Mouse (Mus musculus): ENCODE data around the gene Mfsd13b. TPM values are rescaled to one million over a fixed set of nuclear protein-coding genes. Genes with fewer than 3 reads are reported as not detected.

Gene Mfsd13b
- polyA plus RNA-seq, 2 experiments: 0.04 TPM; not detected in 1

DNA sequence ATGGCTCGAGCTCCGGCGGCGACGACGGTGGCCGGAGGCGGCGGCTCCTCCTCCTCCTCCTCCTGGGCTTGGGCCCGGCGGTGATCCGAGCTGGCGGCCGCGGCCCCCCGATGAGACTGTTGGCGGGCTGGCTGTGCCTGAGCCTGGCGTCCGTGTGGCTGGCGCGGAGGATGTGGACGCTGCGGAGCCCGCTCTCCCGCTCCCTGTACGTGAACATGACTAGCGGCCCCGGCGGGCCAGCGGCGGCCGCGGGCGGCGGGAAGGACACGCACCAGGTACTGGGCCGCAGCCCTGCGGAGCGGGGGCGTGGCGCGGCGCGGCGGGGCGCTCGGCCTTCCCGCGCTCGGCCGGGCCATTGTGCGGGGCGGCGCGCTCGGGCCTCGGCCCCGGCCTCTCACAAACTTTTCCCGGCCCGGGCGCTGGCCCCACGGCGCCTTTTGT is 52.4 kb downstream of the Mfsd13b start:
- H3K4me2 ChIP-seq (ENCODE audit: low read depth): peak overlapping the region; percentile 79
- peak overlapping the region; percentile 70 to 76 for H3K4me3 ChIP-seq (ENCODE audit: insufficient read depth in 1 of 2, low read depth in 2 of 2, low read length in 2 of 2)
- no peaks in the 10 kb centered on the region; the same call in 1 of the 2 replicates for H3K27me3 ChIP-seq (ENCODE audit: control insufficient read depth, insufficient read depth, low read length)
- TF ChIP-seq CTCF (IDR thresholded peaks at IDR 0.05; ENCODE audit: low read depth) (no peak), EP300 (IDR thresholded peaks at IDR 0.05; ENCODE audit: low read depth) (no peak)
- H3K27ac ChIP-seq: peak overlapping the region; percentile 45
- ATAC-seq (ENCODE audit: insufficient read depth) (peak; percentile 82), DNase-seq (ENCODE audit: low read depth in 3 of 3, low spot score in 3 of 3) (peak; percentile 33 to 47 (median 47))
- no peaks in the 10 kb centered on the region for H3K9me3 ChIP-seq (ENCODE audit: control insufficient read depth, low read length)
- H3K9ac ChIP-seq (replicated peaks): peak overlapping the region; percentile 86
- WGBS (ENCODE audit: insufficient replicate concordance): 1% methylated on average over 60 of the region's 63 CpGs
- peaks cover 3 to 11% of the 10 kb centered on the region in 2 experiments; a peak in 3 of 4 replicates for H3K4me1 ChIP-seq (replicated peaks; ENCODE audit: control insufficient read depth in 2 of 2, insufficient read depth in 2 of 2, low read length in 1 of 2)
- no peaks in the 10 kb centered on the region for H3K36me3 ChIP-seq (replicated peaks; ENCODE audit: control insufficient read depth, insufficient read depth, low read depth)

DNA sequence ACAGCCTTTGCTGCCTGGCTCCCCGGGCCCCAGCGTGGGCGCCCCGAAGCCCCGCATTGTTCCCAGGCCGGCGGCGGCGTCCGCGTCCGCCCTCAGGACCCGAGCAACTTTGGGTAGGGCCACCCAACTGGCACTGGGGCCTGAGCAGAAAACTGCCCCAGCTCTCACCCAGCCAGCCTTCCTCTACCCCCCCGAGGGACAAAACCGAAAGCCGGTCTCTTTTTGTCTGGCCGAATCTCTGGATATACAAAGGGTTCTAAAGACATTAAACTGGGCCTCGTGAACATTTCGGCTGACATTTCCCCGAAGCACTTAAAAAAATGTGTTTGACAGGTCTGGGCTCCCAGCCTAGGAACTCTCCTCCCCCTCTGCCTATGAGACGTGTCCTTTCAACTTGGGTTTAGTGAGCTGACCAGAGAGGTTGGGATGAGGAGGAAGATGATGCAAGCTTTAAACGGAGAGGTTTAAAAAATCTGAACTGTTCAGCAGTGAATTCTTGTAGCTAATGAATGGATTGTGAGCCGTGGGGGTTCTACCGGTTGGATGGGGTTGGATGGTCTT is 52.9 kb downstream of the Mfsd13b start:
- peak overlapping the region; percentile 79 for H3K4me2 ChIP-seq (ENCODE audit: low read depth)
- TF ChIP-seq EP300 (IDR thresholded peaks at IDR 0.05; ENCODE audit: low read depth) (no peak), CTCF (IDR thresholded peaks at IDR 0.05; ENCODE audit: low read depth) (no peak)
- H3K4me1 ChIP-seq (replicated peaks; ENCODE audit: control insufficient read depth in 2 of 2, insufficient read depth in 2 of 2, low read length in 1 of 2): peaks cover 3 to 11% of the 10 kb centered on the region in 2 experiments; a peak in 3 of 4 replicates
- H3K36me3 ChIP-seq (replicated peaks; ENCODE audit: control insufficient read depth, insufficient read depth, low read depth): no peaks in the 10 kb centered on the region
- H3K9ac ChIP-seq (replicated peaks): peak overlapping the region; percentile 86
- H3K9me3 ChIP-seq (ENCODE audit: control insufficient read depth, low read length): no peaks in the 10 kb centered on the region
- H3K27me3 ChIP-seq (ENCODE audit: control insufficient read depth, insufficient read depth, low read length): no peaks in the 10 kb centered on the region; the same call in 1 of the 2 replicates
- peak overlapping the region; percentile 45 for H3K27ac ChIP-seq
- peak; percentile 16 for ATAC-seq (ENCODE audit: insufficient read depth)
- DNase-seq (ENCODE audit: low read depth in 3 of 3, low spot score in 3 of 3): peak in 2 of 3 experiments; percentile 20
- WGBS (ENCODE audit: insufficient replicate concordance): under 1% methylated on average over 24 of the region's 24 CpGs
- H3K4me3 ChIP-seq (ENCODE audit: insufficient read depth in 1 of 2, low read depth in 2 of 2, low read length in 2 of 2): peak overlapping the region; percentile 70 to 76

DNA sequence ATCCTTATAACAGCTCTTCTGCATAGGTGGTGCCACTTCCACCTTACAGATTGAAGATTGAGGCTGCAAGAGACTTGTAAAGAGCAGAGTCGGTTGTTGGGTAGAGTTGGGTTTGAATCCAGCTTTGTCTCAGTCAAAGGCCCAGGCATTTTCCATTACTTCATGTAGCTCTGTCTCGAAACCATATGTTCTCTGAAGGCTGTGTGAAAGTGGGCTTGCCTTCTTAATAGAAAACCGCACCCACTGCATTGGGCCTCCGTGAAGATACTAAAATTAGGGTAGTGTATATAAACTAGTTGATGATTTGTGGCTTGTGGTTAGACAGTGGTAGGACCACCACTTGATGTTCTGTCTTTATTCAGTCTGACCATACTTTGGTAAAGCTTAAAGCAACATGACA is 58.3 kb downstream of the Mfsd13b start:
- Histone ChIP-seq H3K27ac (no peak overlapping the region), H3K4me2 (ENCODE audit: low read depth) (no peak overlapping the region), H3K27me3 (ENCODE audit: control insufficient read depth, insufficient read depth, low read length) (no peaks in the 10 kb centered on the region), H3K36me3 (replicated peaks; ENCODE audit: control insufficient read depth, insufficient read depth, low read depth) (no peaks in the 10 kb centered on the region), H3K9ac (replicated peaks) (no peak overlapping the region), H3K9me3 (ENCODE audit: control insufficient read depth, low read length) (no peaks in the 10 kb centered on the region), H3K4me1 (replicated peaks; ENCODE audit: control insufficient read depth in 2 of 2, insufficient read depth in 2 of 2, low read length in 1 of 2) (peaks cover 0 to 12% of the 10 kb centered on the region in 2 experiments; a peak in 3 of 4 replicates), H3K4me3 (ENCODE audit: insufficient read depth in 1 of 2, low read depth in 2 of 2, low read length in 2 of 2) (no peak overlapping the region)
- TF ChIP-seq EP300 (IDR thresholded peaks at IDR 0.05; ENCODE audit: low read depth): no peak
- no peak for TF ChIP-seq CTCF (IDR thresholded peaks at IDR 0.05; ENCODE audit: low read depth)
- ATAC-seq (ENCODE audit: insufficient read depth) (no peak), DNase-seq (ENCODE audit: low read depth in 3 of 3, low spot score in 3 of 3) (no peak)
- WGBS (ENCODE audit: insufficient replicate concordance): 55% methylated on average over 4 of the region's 4 CpGs

DNA sequence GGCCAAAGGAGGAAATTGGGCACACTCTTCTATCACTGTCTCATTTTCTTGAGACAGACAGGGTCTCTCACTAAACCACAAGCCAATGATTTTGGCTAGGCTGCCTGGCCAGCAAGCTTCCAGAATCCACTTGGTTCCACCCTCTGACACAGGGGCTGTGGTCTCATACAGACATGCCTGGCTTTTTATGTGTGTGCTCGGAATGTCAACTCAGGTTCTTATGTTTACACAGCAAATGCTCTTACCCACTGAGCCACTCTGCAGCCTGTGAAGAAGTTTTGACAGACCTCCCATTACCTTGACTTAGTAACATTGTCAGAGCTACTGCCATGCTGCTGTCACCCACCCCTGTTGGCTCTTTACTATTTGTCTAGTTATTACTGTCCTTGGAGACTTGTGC is 59.7 kb downstream of the Mfsd13b start:
- Histone ChIP-seq H3K4me3 (ENCODE audit: insufficient read depth in 1 of 2, low read depth in 2 of 2, low read length in 2 of 2) (no peak overlapping the region), H3K4me1 (replicated peaks; ENCODE audit: control insufficient read depth in 2 of 2, insufficient read depth in 2 of 2, low read length in 1 of 2) (peaks cover 0 to 7% of the 10 kb centered on the region in 2 experiments; a peak in 3 of 4 replicates), H3K36me3 (replicated peaks; ENCODE audit: control insufficient read depth, insufficient read depth, low read depth) (no peaks in the 10 kb centered on the region), H3K9me3 (ENCODE audit: control insufficient read depth, low read length) (no peaks in the 10 kb centered on the region), H3K27me3 (ENCODE audit: control insufficient read depth, insufficient read depth, low read length) (no peaks in the 10 kb centered on the region), H3K4me2 (ENCODE audit: low read depth) (no peak overlapping the region), H3K27ac (no peak overlapping the region), H3K9ac (replicated peaks) (no peak overlapping the region)
- no peak for DNase-seq (ENCODE audit: low read depth in 3 of 3, low spot score in 3 of 3)
- no peak for ATAC-seq (ENCODE audit: insufficient read depth)
- WGBS (ENCODE audit: insufficient replicate concordance): 65% methylated on average over 1 of the region's 1 CpGs
- no peak for TF ChIP-seq CTCF (IDR thresholded peaks at IDR 0.05; ENCODE audit: low read depth)
- TF ChIP-seq EP300 (IDR thresholded peaks at IDR 0.05; ENCODE audit: low read depth): no peak

DNA sequence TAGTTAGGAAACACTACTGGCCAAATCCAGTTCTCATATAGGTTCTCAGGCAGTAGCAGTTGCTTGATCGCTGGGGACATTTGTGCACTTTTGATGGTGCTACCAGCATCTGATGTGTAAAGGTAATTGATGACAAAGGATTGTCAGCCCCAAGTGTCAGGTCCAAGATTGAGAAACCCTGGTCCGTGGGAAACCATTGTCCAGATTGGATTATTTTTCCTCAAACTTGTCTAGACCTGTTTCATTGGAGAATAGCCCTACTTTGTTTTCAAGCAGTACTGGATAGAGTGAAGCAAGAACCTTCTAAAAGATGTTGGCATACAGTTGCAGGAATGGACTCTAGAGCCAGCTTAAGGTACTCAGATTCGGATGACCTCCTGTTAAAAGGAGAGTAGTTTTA is 60.7 kb downstream of the Mfsd13b start:
- Histone ChIP-seq H3K9me3 (ENCODE audit: control insufficient read depth, low read length) (no peaks in the 10 kb centered on the region), H3K36me3 (replicated peaks; ENCODE audit: control insufficient read depth, insufficient read depth, low read depth) (no peaks in the 10 kb centered on the region), H3K4me3 (ENCODE audit: insufficient read depth in 1 of 2, low read depth in 2 of 2, low read length in 2 of 2) (no peak overlapping the region), H3K9ac (replicated peaks) (no peak overlapping the region), H3K4me1 (replicated peaks; ENCODE audit: control insufficient read depth in 2 of 2, insufficient read depth in 2 of 2, low read length in 1 of 2) (peaks cover 0 to 7% of the 10 kb centered on the region in 2 experiments; a peak in 2 of 4 replicates), H3K27me3 (ENCODE audit: control insufficient read depth, insufficient read depth, low read length) (no peaks in the 10 kb centered on the region), H3K27ac (no peak overlapping the region), H3K4me2 (ENCODE audit: low read depth) (no peak overlapping the region)
- ATAC-seq (ENCODE audit: insufficient read depth) (no peak), DNase-seq (ENCODE audit: low read depth in 3 of 3, low spot score in 3 of 3) (no peak)
- TF ChIP-seq EP300 (IDR thresholded peaks at IDR 0.05; ENCODE audit: low read depth): no peak
- TF ChIP-seq CTCF (IDR thresholded peaks at IDR 0.05; ENCODE audit: low read depth): no peak
- 76% methylated on average over 3 of the region's 3 CpGs for WGBS (ENCODE audit: insufficient replicate concordance)

All from liver, embryonic 14.5 days (tissue).